Mouse (Mus musculus): ENCODE measurements around the gene Plpp7.

DNA sequence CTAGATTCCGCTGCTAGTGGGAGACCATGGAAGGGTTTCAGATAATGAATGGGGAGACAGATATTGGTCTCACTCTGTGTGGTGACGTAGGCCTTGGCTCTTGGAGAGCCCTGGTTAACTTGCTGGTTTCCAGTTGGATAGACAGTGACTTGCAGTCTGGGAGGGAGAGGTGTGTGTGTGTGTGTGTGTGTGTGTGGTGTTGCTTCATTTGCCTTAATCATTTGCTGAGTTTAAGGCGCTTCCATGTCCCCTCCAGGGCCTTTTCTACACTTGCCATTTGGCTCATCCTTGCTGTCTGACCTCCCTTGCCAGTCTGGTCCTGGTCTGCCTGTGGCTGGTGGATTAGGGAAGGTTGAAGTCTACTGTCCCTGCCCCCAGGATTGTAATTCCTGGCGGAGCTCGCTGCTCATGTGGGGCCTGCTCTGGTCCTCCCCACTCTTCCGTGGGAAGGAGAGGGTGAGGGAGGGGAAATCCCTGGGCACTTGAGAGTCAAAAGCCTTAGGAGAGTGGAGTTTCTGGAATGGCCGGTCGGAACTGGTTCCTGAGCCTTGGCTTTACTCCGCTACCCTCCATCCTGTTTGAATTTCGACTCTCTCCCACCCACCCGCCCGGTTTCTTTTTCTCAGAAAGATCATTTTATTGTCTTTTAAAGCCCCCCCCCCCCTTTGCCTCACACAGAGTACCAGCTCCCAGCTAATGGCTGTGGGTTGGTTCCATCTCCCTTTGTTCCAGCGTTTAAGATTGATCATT, 57.9 kb downstream of the Plpp7 start:
- no peak for TF ChIP-seq POLR2A (IDR thresholded peaks at IDR 0.05; ENCODE audit: low read depth, low read length)
- no peak for TF ChIP-seq CTCF (IDR thresholded peaks at IDR 0.05; ENCODE audit: extremely low read depth, insufficient read length, insufficient replicate concordance, low read depth, low read length)
